Mouse (Mus musculus) thymus, postnatal 14 days (tissue): ENCODE data around the gene Ank3.

Experiments
- DNase-seq: peaks from one replicate; pipeline ENCODE4 v3.0.0; 2021

Gene Ank3

DNA sequence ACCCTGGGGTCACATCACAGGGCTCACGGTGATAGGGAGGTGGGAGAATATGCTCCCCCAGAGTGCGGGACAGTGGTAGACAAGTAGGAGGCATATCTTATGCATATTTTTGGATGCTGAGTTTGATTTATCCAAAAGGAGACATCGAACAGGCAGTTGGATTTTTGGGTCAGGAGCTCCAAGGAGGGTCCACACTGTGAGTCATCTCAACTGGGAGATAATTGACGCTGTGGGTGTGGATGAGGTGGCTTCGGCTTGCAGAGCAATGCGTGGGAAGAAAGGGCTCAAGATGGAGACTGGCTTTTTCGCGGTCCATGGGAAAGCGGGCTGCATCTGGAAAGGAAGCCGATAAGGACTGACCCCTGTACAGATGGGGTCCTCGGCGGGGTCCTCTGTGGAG, 290.5 kb downstream of the Ank3 start:
- no peak for DNase-seq

DNA sequence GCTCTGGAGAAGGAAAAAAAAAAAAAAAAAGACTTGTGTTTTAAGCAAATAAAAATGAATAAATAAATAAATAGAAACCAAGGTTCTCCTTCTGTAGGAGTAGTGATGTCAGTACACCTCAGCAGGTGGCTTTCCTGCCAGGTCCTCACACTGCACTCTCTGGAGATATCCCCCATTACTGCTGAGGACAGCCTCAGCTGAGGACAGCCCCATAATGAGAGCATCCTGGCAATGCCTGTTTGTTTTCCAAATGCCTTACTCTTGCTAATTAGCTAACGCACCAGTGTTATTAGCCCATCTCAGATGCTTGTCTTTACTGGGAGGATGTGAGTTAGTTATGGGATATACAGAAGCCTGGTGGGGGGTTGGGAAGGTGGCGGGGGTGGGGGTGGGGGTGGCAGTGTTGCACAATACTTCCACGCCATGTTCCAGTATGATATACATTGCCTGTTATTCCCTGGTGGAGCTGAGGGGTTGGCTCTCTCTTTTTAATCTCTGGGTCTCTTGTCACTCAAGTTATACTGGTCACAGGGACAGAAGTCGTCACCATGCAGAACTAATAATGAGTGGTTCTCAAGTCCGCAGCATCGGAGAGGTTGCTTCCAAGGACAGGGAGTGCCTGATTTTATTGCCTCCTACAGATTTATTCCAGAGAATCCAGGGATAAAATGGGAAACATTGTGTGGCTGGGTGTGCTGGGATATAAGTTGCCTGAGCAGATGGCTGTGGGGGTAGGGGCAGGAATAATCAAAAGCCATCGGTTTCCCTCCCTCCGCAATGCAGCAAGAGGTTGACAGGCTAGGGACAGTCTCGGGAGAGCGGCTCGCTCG, 291.8 kb downstream of the Ank3 start:
- no peak for DNase-seq

- no peak for DNase-seq
Measured at GRCm38 (mm10) chr10:69690961-69691451, 292.4 kb downstream of the Ank3 start.

GRCm38 (mm10) chr10:69696019-69696418, 297.4 kb downstream of the Ank3 start:
- DNase-seq = no peak

DNA sequence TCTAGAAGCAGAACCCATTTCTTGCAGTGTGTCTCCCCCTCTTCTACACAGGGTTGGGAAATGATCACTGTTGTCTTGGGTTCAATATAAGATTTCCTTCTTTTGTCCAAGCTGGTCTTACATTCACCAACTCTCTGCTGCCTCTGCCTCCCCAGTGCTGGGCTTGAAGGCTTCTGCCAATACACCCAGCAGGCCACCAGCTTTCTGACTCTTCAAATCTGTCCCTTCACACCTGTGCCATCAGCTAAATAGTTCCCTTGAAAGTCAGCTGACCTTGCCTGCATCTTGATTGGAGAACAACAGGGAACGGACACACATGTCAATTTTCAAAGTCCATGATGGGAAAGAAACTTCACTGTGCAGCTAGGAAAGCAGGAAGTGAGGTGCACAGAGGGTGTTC, 300.1 kb downstream of the Ank3 start:
- DNase-seq = no peak

DNA sequence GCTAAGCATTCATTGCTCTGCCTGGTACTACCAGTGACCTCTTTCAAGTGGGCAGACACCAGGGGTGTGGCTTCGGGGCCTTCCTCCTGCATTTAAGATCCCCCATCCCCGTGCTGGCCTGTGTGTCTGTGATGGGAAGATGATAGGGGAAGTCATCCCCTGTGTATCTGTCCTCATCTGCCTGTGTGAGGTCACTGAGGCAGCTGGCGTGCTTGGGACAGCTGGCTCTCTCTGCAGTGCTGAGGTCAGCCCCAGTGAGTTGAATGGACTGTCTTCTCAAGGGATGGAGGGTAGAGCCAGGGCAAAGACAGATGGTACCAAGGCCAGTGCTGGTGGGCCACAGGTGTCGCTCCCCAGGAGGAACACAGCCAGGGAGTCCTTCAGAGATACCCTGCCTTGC, 302.7 kb downstream of the Ank3 start:
- no peak for DNase-seq

- DNase-seq = no peak
Measured at GRCm38 (mm10) chr10:69705806-69706768, 307.5 kb downstream of the Ank3 start.

GRCm38 (mm10) chr10:69706851-69707788, 308.5 kb downstream of the Ank3 start:
- DNase-seq = no peak

DNA sequence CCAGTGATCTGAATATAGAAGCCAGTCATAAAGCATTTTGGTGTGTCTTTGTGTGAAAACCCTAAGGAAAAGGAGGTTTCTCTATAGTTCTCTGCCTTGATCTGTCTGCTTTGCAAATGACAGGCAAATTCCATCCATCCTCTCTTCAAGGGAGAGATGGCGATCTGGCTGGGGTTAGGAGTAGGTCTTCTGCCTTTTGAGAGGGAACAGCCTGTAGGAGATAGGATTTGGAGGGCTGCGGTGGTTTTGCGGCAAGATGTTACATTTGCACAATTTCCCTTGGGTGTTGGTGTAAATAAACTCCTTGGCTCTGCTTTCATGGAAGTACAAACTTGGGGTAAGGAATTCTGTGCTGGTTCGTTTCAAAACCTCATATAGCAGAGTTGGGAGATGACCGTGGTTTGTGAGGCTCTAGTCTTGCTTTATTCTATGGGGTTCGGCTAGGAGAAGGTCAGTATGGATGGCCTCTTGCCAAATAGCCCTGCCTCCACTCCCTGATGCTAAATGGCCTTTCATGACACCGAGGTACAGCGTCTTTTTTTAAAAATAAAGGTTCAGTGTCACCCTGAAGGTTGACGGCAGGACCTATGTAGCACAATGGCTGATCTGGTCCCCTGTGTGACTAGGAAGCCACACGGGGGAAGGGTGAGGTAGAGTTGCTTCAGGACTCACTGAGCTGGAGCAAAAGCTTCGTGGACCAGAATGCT, 309.4 kb downstream of the Ank3 start:
- DNase-seq = no peak

- DNase-seq = no peak
Measured at GRCm38 (mm10) chr10:69709631-69710030, 311.1 kb downstream of the Ank3 start.

GRCm38 (mm10) chr10:69710802-69711201, 312.2 kb downstream of the Ank3 start:
- DNase-seq = no peak

- DNase-seq = no peak
Measured at GRCm38 (mm10) chr10:69716907-69717306, 318.3 kb downstream of the Ank3 start.

DNA sequence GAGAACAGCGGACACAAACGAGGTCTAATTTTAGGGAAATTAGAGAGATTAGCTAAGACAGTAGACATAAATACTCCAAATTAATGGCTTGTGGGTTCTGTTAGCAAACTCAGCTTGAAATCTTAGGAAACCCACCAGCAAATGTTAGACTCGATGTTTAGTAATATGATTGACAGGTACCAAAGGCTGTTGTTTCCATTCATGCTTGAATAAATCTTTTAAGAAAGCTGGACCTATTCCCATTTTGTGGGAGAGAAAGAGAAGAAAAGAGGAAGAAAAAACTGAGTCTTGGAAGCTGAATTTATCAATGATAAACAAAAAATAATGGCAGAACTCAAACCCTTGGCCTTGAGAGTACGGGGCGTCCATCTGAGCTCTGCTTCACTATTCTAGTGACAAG, 320.8 kb downstream of the Ank3 start:
- no peak for DNase-seq

GRCm38 (mm10) chr10:69719901-69720415, 321.4 kb downstream of the Ank3 start:
- DNase-seq = no peak

GRCm38 (mm10) chr10:69720452-69720851, 321.9 kb downstream of the Ank3 start:
- DNase-seq = no peak

- DNase-seq = no peak
Measured at GRCm38 (mm10) chr10:69720899-69721490, 322.4 kb downstream of the Ank3 start.

- DNase-seq = no peak
Measured at GRCm38 (mm10) chr10:69724159-69724558, 325.6 kb downstream of the Ank3 start.

DNA sequence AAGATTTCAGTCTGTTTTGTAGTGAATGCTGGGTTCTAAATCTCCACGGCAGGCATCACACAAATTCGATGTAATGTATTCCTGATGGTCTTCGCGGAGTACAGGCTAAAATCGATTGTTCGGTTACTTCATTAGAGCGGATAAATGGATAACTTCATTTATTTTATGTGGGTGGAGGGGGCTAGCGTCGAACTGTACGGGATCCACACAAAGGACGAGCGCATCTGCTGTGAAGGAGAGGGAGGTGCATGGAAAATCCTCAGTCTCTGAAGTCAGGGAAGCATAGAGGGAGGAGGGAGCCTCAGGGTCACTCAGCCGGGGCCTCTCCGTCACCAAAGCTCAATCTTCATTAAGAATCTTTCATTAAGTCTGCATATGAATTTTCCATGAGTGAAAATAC, 326.5 kb downstream of the Ank3 start:
- no peak for DNase-seq

GRCm38 (mm10) chr10:69726265-69726664, 327.7 kb downstream of the Ank3 start:
- no peak for DNase-seq

DNA sequence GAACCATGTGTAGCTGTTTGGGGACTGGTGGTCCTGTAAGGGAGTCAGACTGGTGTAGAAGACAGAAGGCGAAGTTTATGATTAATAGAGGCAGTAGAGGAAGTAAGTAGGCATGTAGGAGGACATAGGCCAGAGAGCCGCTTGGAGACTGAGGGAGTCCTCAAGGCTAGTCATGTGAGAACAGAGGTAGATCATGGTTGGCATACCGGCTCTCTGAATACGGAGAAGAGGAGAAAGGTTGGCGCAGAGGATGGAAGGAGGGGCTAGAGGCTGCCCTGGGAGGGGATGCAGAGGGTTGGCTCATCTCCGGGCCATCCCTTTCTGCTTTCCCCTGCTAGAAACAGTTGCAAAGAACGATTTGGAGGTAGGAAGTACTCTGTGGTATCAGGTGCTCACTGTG, 328.2 kb downstream of the Ank3 start:
- no peak for DNase-seq

DNA sequence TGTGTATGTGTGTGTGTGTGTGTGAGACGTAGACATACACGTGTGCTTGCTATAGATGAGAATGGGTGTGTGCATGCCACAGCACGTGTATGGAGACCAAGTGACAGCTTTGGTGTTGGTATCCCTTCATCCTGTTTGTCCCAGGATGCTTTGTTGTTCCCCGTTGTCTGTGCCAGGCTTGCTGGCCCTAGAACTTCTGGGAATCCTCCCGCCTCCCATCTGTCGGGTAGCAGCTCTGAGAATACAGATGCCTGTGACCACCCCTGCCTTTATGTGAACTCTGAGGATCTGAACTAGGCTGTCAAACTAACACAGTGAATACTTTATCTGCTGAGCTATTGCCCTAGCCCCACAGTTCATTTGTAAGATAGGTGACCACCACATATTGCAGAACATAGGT, 330.3 kb downstream of the Ank3 start:
- no peak for DNase-seq
